Mouse (Mus musculus) ES-E14 (cell line): ENCODE data around the gene Tmem262.

ENCODE experiments used
- CHD2 ChIP-seq: IDR thresholded peaks from 2 replicates; pipeline ENCODE4 v1.6.1; 2014; ENCODE audit warnings: mild to moderate bottlenecking, low read depth, low read length, inconsistent platforms
- HCFC1 ChIP-seq: IDR thresholded peaks from 2 replicates; pipeline ENCODE4 v1.6.1; 2012; ENCODE audit warnings: low read length, inconsistent platforms, borderline replicate concordance; ENCODE audit not compliant: insufficient read depth
- MAFK ChIP-seq: IDR thresholded peaks from 2 replicates; pipeline ENCODE4 v1.6.1; 2014; ENCODE audit warnings: mild to moderate bottlenecking, low read depth, low read length, inconsistent platforms; ENCODE audit not compliant: insufficient read depth
- ZC3H11A ChIP-seq: IDR thresholded peaks from 2 replicates; pipeline ENCODE4 v1.6.1; 2012; ENCODE audit warnings: low read depth, mild to moderate bottlenecking, inconsistent platforms, low read length, borderline replicate concordance
- ZNF384 ChIP-seq: IDR thresholded peaks from 2 replicates; pipeline ENCODE4 v1.6.1; 2012; ENCODE audit warnings: low read depth, low read length, inconsistent platforms

- TF ChIP-seq ZNF384 (no peak), MAFK (no peak), ZC3H11A (no peak), HCFC1 (no peak), CHD2 (no peak)
Observed at GRCm38 (mm10) chr19:6117346-6117985, 37.6 kb downstream of the Tmem262 start.
